In genomic region chr6:28425019-28425418, GRCm38 (mm10) we compare ENCODE assay signal across 9 mouse cellular contexts. TPM values are rescaled to one million over a fixed set of nuclear protein-coding genes. Genes with fewer than 3 reads are reported as not detected.
DNase-seq lines count a peak whose midpoint lies in the region; ATAC-seq lines count a peak whose summit lies in the region.
"Had no signal": no experiment of that assay in that cellular context is flagged by ENCODE, and none has a peak within 500 bp of the region (broad histone marks: within the 10 kb centered on the region; RNA-seq: fewer than 3 reads in every experiment).

No protein-coding gene starts in this region.

- DNase-seq in heart, postnatal 25 days (ENCODE audit: low spot score): no peak
- DNase-seq in cerebellum, adult 8-10 months: peak; percentile 27
- no peak for DNase-seq in frontal cortex, postnatal 25 days (ENCODE audit: low spot score in 2 of 2)
- no peak for DNase-seq in adipocyte (ENCODE audit: low spot score)
- DNase-seq in ovary, postnatal 14 days (ENCODE audit: low spot score): no peak

- ATAC-seq in heart, embryonic 13.5 days (ENCODE audit: extremely low read depth, insufficient number of reproducible peaks, low FRiP score, low TSS enrichment): no peak
- no peak for ATAC-seq in forebrain, embryonic 13.5 days
- ATAC-seq in liver, embryonic 15.5 days (ENCODE audit: insufficient read depth): no peak

- intact Hi-C loops in heart, postnatal 25 days (cut with DNase I): no loop called here

- peak overlapping the region; percentile 96 for H3K4me3 ChIP-seq in heart, embryonic 13.5 days
- no peak overlapping the region for H3K4me3 ChIP-seq in forebrain, embryonic 13.5 days
- H3K4me3 ChIP-seq in liver, embryonic 15.5 days (replicated peaks): peak overlapping the region; percentile 98

- no peaks in the 10 kb centered on the region for H3K9me3 ChIP-seq in heart, embryonic 13.5 days
- H3K9me3 ChIP-seq in forebrain, embryonic 13.5 days (replicated peaks): no peaks in the 10 kb centered on the region
- H3K9me3 ChIP-seq in liver, embryonic 15.5 days (replicated peaks): no peaks in the 10 kb centered on the region

- H3K9ac ChIP-seq in heart, embryonic 13.5 days: 0 out of 2 replicates have a peak overlapping the region, but pooled peaks have one; percentile 5
- H3K9ac ChIP-seq in forebrain, embryonic 13.5 days: no peak overlapping the region
- peak overlapping the region; percentile 84 for H3K9ac ChIP-seq in liver, embryonic 15.5 days

- H3K4me2 ChIP-seq in heart, embryonic 13.5 days: peak overlapping the region; percentile 77
- H3K4me2 ChIP-seq in forebrain, embryonic 13.5 days: peak overlapping the region; percentile 73
- H3K4me2 ChIP-seq in liver, embryonic 15.5 days: peak overlapping the region; percentile 97

- H3K36me3 ChIP-seq in heart, embryonic 13.5 days: peaks cover 27% of the 10 kb centered on the region
- peaks cover 28% of the 10 kb centered on the region for H3K36me3 ChIP-seq in forebrain, embryonic 13.5 days (ENCODE audit: poor library complexity, severe bottlenecking)
- peaks cover 36% of the 10 kb centered on the region for H3K36me3 ChIP-seq in liver, embryonic 15.5 days (replicated peaks)

- no peaks in the 10 kb centered on the region for H3K27me3 ChIP-seq in heart, embryonic 13.5 days (replicated peaks)
- H3K27me3 ChIP-seq in forebrain, embryonic 13.5 days: no peaks in the 10 kb centered on the region
- no peaks in the 10 kb centered on the region for H3K27me3 ChIP-seq in liver, embryonic 15.5 days

- H3K4me1 ChIP-seq in heart, embryonic 13.5 days: peaks cover 39% of the 10 kb centered on the region
- peaks cover 32% of the 10 kb centered on the region for H3K4me1 ChIP-seq in forebrain, embryonic 13.5 days
- H3K4me1 ChIP-seq in liver, embryonic 15.5 days (replicated peaks): peaks cover 63% of the 10 kb centered on the region

- no peak overlapping the region; the same call in 1 of the 2 replicates for H3K27ac ChIP-seq in heart, embryonic 13.5 days (replicated peaks)
- H3K27ac ChIP-seq in forebrain, embryonic 13.5 days: no peak overlapping the region
- peak overlapping the region; percentile 90 for H3K27ac ChIP-seq in liver, embryonic 15.5 days (replicated peaks)

- WGBS in heart, embryonic 13.5 days: 46% methylated on average over 6 of the region's 6 CpGs
- WGBS in forebrain, embryonic 13.5 days: 96% methylated on average over 6 of the region's 6 CpGs
- 68% methylated on average over 6 of the region's 6 CpGs for WGBS in liver, embryonic 15.5 days (ENCODE audit: insufficient replicate concordance)

RNA-seq across cellular contexts. Expression of gene Arf5, which starts 1.7 kb away (rescaled TPM):
- polyA plus RNA-seq in heart, embryonic 13.5 days (2015; fragmentation: Nextera tagmentation; extraction: Ambion mirVana): 231 and 250 TPM in 2 replicates
- 100 to 1,000 TPM; 159 to 161 TPM for total RNA-seq in heart, postnatal 25 days (2021)
- 348 and 361 TPM in 2 replicates for polyA plus RNA-seq in forebrain, embryonic 13.5 days (2015; fragmentation: Nextera tagmentation; extraction: Ambion mirVana)
- 406 and 425 TPM in 2 replicates for polyA plus RNA-seq in liver, embryonic 15.5 days (2015; fragmentation: Nextera tagmentation; extraction: Ambion mirVana)

RNA-seq across cellular contexts. Expression of gene Fscn3, which starts 2.6 kb away (rescaled TPM):
- not detected in 2 replicates for polyA plus RNA-seq in heart, embryonic 13.5 days (2015; fragmentation: Nextera tagmentation; extraction: Ambion mirVana)
- total RNA-seq in heart, postnatal 25 days (2021): not detected
- 0.09 TPM in 1 of 2 replicates, not detected in the other for polyA plus RNA-seq in forebrain, embryonic 13.5 days (2015; fragmentation: Nextera tagmentation; extraction: Ambion mirVana)
- 0.32 and 0.70 TPM in 2 replicates for polyA plus RNA-seq in liver, embryonic 15.5 days (2015; fragmentation: Nextera tagmentation; extraction: Ambion mirVana)
- total RNA-seq: hematopoietic stem cell, adult 5-6 weeks had no signal

RNA-seq across cellular contexts. Expression of gene Gcc1, which starts 3.2 kb away (rescaled TPM):
- polyA plus RNA-seq in heart, embryonic 13.5 days (2015; fragmentation: Nextera tagmentation; extraction: Ambion mirVana): 5.4 TPM in 2 replicates
- total RNA-seq in heart, postnatal 25 days (2021): 1 to 10 TPM; 7.3 to 7.8 TPM
- 11.4 and 12.9 TPM in 2 replicates for polyA plus RNA-seq in forebrain, embryonic 13.5 days (2015; fragmentation: Nextera tagmentation; extraction: Ambion mirVana)
- 3.6 TPM in 2 replicates for polyA plus RNA-seq in liver, embryonic 15.5 days (2015; fragmentation: Nextera tagmentation; extraction: Ambion mirVana)

RNA-seq across cellular contexts. Expression of gene Pax4, which starts 24.1 kb away (rescaled TPM):
- not detected in 2 replicates for polyA plus RNA-seq in heart, embryonic 13.5 days (2015; fragmentation: Nextera tagmentation; extraction: Ambion mirVana)
- not detected for total RNA-seq in heart, postnatal 25 days (2021)
- not detected in 2 replicates for polyA plus RNA-seq in forebrain, embryonic 13.5 days (2015; fragmentation: Nextera tagmentation; extraction: Ambion mirVana)
- not detected in 2 replicates for polyA plus RNA-seq in liver, embryonic 15.5 days (2015; fragmentation: Nextera tagmentation; extraction: Ambion mirVana)
- total RNA-seq: hematopoietic stem cell, adult 5-6 weeks had no signal

RNA-seq across cellular contexts. Expression of gene Zfp800, which starts 27.2 kb away (rescaled TPM):
- polyA plus RNA-seq in heart, embryonic 13.5 days (2015; fragmentation: Nextera tagmentation; extraction: Ambion mirVana): 10.3 and 12.6 TPM in 2 replicates
- total RNA-seq in heart, postnatal 25 days (2021): 10 to 100 TPM in 1 of 2 experiments, 1 to 10 TPM in 1; 9.7 to 12.2 TPM
- polyA plus RNA-seq in forebrain, embryonic 13.5 days (2015; fragmentation: Nextera tagmentation; extraction: Ambion mirVana): 26.5 and 27.5 TPM in 2 replicates
- 23.4 and 25.6 TPM in 2 replicates for polyA plus RNA-seq in liver, embryonic 15.5 days (2015; fragmentation: Nextera tagmentation; extraction: Ambion mirVana)
